Mouse (Mus musculus): ENCODE measurements around the gene Akap2.

Akap2 gene

GRCm38 (mm10) chr4:57717354-57717753 is at the start of gene Akap2:
TSS of gene Akap2 (plus strand) at chr4:57717657.
- no peak for DNase-seq (ENCODE audit: low spot score)

- no peak for DNase-seq (ENCODE audit: low spot score)
Observed at GRCm38 (mm10) chr4:57670813-57671469, 46.5 kb upstream of the Akap2 start.

GRCm38 (mm10) chr4:57672541-57672940 is 44.9 kb upstream of the Akap2 start:
- DNase-seq (ENCODE audit: low spot score): no peak

- peak; percentile 68 for DNase-seq (ENCODE audit: low spot score)
Observed at GRCm38 (mm10) chr4:57672996-57673906, 44.2 kb upstream of the Akap2 start.

- no peak for DNase-seq (ENCODE audit: low spot score)
Observed at GRCm38 (mm10) chr4:57674351-57674750, 43.1 kb upstream of the Akap2 start.

GRCm38 (mm10) chr4:57675387-57675786 is 42.1 kb upstream of the Akap2 start:
- no peak for DNase-seq (ENCODE audit: low spot score)

GRCm38 (mm10) chr4:57677916-57678315 is 39.5 kb upstream of the Akap2 start:
- no peak for DNase-seq (ENCODE audit: low spot score)

- no peak for DNase-seq (ENCODE audit: low spot score)
Observed at GRCm38 (mm10) chr4:57678991-57679457, 38.4 kb upstream of the Akap2 start.

GRCm38 (mm10) chr4:57680186-57680585 is 37.3 kb upstream of the Akap2 start:
- DNase-seq (ENCODE audit: low spot score): no peak

- DNase-seq (ENCODE audit: low spot score): no peak
Observed at GRCm38 (mm10) chr4:57681511-57681910, 35.9 kb upstream of the Akap2 start.

GRCm38 (mm10) chr4:57682341-57682740 is 35.1 kb upstream of the Akap2 start:
- no peak for DNase-seq (ENCODE audit: low spot score)

GRCm38 (mm10) chr4:57682944-57683343 is 34.5 kb upstream of the Akap2 start:
- no peak for DNase-seq (ENCODE audit: low spot score)

GRCm38 (mm10) chr4:57684676-57685215 is 32.7 kb upstream of the Akap2 start:
- DNase-seq (ENCODE audit: low spot score): no peak

- DNase-seq (ENCODE audit: low spot score): no peak
Observed at GRCm38 (mm10) chr4:57686736-57687135, 30.7 kb upstream of the Akap2 start.

GRCm38 (mm10) chr4:57687583-57687982 is 29.9 kb upstream of the Akap2 start:
- DNase-seq (ENCODE audit: low spot score): no peak

- DNase-seq (ENCODE audit: low spot score): no peak
Observed at GRCm38 (mm10) chr4:57688131-57688530, 29.3 kb upstream of the Akap2 start.

- no peak for DNase-seq (ENCODE audit: low spot score)
Observed at GRCm38 (mm10) chr4:57690001-57690400, 27.5 kb upstream of the Akap2 start.

GRCm38 (mm10) chr4:57690805-57691204 is 26.7 kb upstream of the Akap2 start:
- DNase-seq (ENCODE audit: low spot score): no peak

- no peak for DNase-seq (ENCODE audit: low spot score)
Observed at GRCm38 (mm10) chr4:57694356-57695136, 22.9 kb upstream of the Akap2 start.

- DNase-seq (ENCODE audit: low spot score): no peak
Observed at GRCm38 (mm10) chr4:57696955-57697354, 20.5 kb upstream of the Akap2 start.

GRCm38 (mm10) chr4:57697918-57698611 is 19.4 kb upstream of the Akap2 start:
- no peak for DNase-seq (ENCODE audit: low spot score)

Measured in left cerebral cortex, adult 11 months (tissue).